Mouse (Mus musculus) MEL (cell line): ENCODE data around the gene Fam19a3. TPM values are rescaled to one million over a fixed set of nuclear protein-coding genes. Genes with fewer than 3 reads are reported as not detected.

ENCODE experiments used
- DNase-seq: peaks from one replicate; pipeline ENCODE4 v3.0.0; 2011; ENCODE audit warnings: low read depth, low spot score
- H3K27ac ChIP-seq: 2 replicates; pipeline ENCODE4 v1.5.1; 2012; ENCODE audit warnings: low read depth, mild to moderate bottlenecking, control low read depth, low read length, moderate library complexity; ENCODE audit not compliant: control insufficient read depth
- H3K27me3 ChIP-seq, 2 experiments: fragments of 150-350 bp in 1 of 2; sonication (generic) in 1 of 2; 2 replicates each; pipeline ENCODE4 v1.6.1; 2012; ENCODE audit warnings: low read length in 2 of 2, mild to moderate bottlenecking in 2 of 2, improper control_type of control experiment in 1 of 2, moderate library complexity in 1 of 2; ENCODE audit not compliant: insufficient read depth in 2 of 2, control insufficient read depth in 1 of 2
- H3K36me3 ChIP-seq, 2 experiments: 2 replicates each; pipeline ENCODE4 v1.6.1; 2012 to 2014; ENCODE audit warnings: low read length in 2 of 2, improper control_type of control experiment in 1 of 2, inconsistent platforms in 1 of 2, mild to moderate bottlenecking in 1 of 2; ENCODE audit not compliant: insufficient read depth in 2 of 2, control insufficient read depth in 1 of 2
- H3K4me1 ChIP-seq, 2 experiments: fragments of 150-350 bp in 1 of 2; sonication (generic) in 1 of 2; 2 replicates each; pipeline ENCODE4 v1.6.1; 2012; ENCODE audit warnings: low read length in 2 of 2, improper control_type of control experiment in 1 of 2, mild to moderate bottlenecking in 1 of 2; ENCODE audit not compliant: insufficient read depth in 2 of 2, control insufficient read depth in 1 of 2
- H3K4me3 ChIP-seq, 2 experiments: fragments of 150-350 bp in 1 of 2; sonication (generic) in 1 of 2; 2 replicates each; pipeline ENCODE4 v1.5.1; 2012; ENCODE audit warnings: low read depth in 2 of 2, low read length in 2 of 2, mild to moderate bottlenecking in 2 of 2, moderate library complexity in 2 of 2, control low read depth in 1 of 2, improper control_type of control experiment in 1 of 2; ENCODE audit not compliant: control insufficient read depth in 1 of 2, insufficient read depth in 1 of 2
- H3K79me2 ChIP-seq: 2 replicates; pipeline ENCODE4 v1.6.1; 2012; ENCODE audit warnings: mild to moderate bottlenecking, low read length, moderate library complexity; ENCODE audit not compliant: control insufficient read depth, poor library complexity, insufficient read depth
- H3K9ac ChIP-seq: 2 replicates; pipeline ENCODE4 v1.6.1; 2012; ENCODE audit warnings: low read depth, mild to moderate bottlenecking, control low read depth, low read length, moderate library complexity; ENCODE audit not compliant: control insufficient read depth, poor library complexity, severe bottlenecking
- H3K9me3 ChIP-seq: fragments of 150-350 bp; sonication (generic); replicated peaks from 2 replicates; pipeline ENCODE4 v1.6.1; 2012; ENCODE audit warnings: mild to moderate bottlenecking, low read length, improper control_type of control experiment, moderate library complexity; ENCODE audit not compliant: insufficient read depth
- CHD2 ChIP-seq: IDR thresholded peaks from 2 replicates; pipeline ENCODE4 v1.6.1; 2011; ENCODE audit warnings: low read length, improper control_type of control experiment
- ELF1 ChIP-seq: IDR thresholded peaks from 2 replicates; pipeline ENCODE4 v1.6.1; 2014; ENCODE audit warnings: low read depth, mild to moderate bottlenecking, inconsistent platforms, low read length, improper control_type of control experiment, moderate library complexity
- EP300 ChIP-seq, 2 experiments: IDR thresholded peaks; 2 replicates each; pipeline ENCODE4 v1.6.1; 2011; ENCODE audit warnings: improper control_type of control experiment in 2 of 2, low read length in 2 of 2, low read depth in 1 of 2, mild to moderate bottlenecking in 1 of 2
- ETS1 ChIP-seq: IDR thresholded peaks from 2 replicates; pipeline ENCODE4 v1.6.1; 2012; ENCODE audit warnings: low read depth, mild to moderate bottlenecking, inconsistent platforms, low read length, improper control_type of control experiment, moderate library complexity
- GABPA ChIP-seq: IDR thresholded peaks from 2 replicates; pipeline ENCODE4 v1.6.1; 2012; ENCODE audit warnings: low read depth, mild to moderate bottlenecking, inconsistent platforms, low read length, improper control_type of control experiment, moderate library complexity
- GATA1 ChIP-seq: IDR thresholded peaks from 2 replicates; pipeline ENCODE4 v1.6.1; 2011; ENCODE audit warnings: low read depth, low read length, improper control_type of control experiment
- KAT2A ChIP-seq: conservative IDR thresholded peaks from 2 replicates; pipeline ENCODE4 v1.6.1; 2012; ENCODE audit warnings: low read depth, low read length, improper control_type of control experiment, inconsistent platforms
- MAZ ChIP-seq: IDR thresholded peaks from 2 replicates; pipeline ENCODE4 v1.6.1; 2012; ENCODE audit warnings: low read depth, mild to moderate bottlenecking, inconsistent platforms, low read length, improper control_type of control experiment
- MXI1 ChIP-seq: IDR thresholded peaks from 2 replicates; pipeline ENCODE4 v1.6.1; 2011; ENCODE audit warnings: mild to moderate bottlenecking, low read depth, low read length, improper control_type of control experiment
- MYB ChIP-seq: IDR thresholded peaks from 2 replicates; pipeline ENCODE4 v1.6.1; 2011; ENCODE audit warnings: mild to moderate bottlenecking, low read depth, low read length, improper control_type of control experiment
- MYC ChIP-seq: IDR thresholded peaks from 2 replicates; pipeline ENCODE4 v1.6.1; 2011; ENCODE audit warnings: low read depth, mild to moderate bottlenecking, low read length, improper control_type of control experiment, moderate library complexity
- NELFE ChIP-seq: IDR thresholded peaks from 2 replicates; pipeline ENCODE4 v1.6.1; 2011; ENCODE audit warnings: low read depth, low read length, improper control_type of control experiment
- NRF1 ChIP-seq: IDR thresholded peaks from 2 replicates; pipeline ENCODE4 v1.6.1; 2014; ENCODE audit warnings: low read depth, mild to moderate bottlenecking, inconsistent platforms, low read length, improper control_type of control experiment, moderate library complexity; ENCODE audit not compliant: poor library complexity, insufficient read depth, severe bottlenecking
- POLR2A ChIP-seq, 2 experiments: IDR thresholded peaks; 2 replicates each; pipeline ENCODE4 v1.6.1; 2011 to 2012; ENCODE audit warnings: low read length in 2 of 2, mild to moderate bottlenecking in 2 of 2, control low read depth in 1 of 2, improper control_type of control experiment in 1 of 2, low read depth in 1 of 2, moderate library complexity in 1 of 2; ENCODE audit not compliant: control insufficient read depth in 1 of 2, insufficient read depth in 1 of 2, poor library complexity in 1 of 2
- POLR2AphosphoS2 ChIP-seq: IDR thresholded peaks from 2 replicates; pipeline ENCODE4 v1.6.1; 2011; ENCODE audit warnings: low read length, improper control_type of control experiment
- POLR2AphosphoS5 ChIP-seq: IDR thresholded peaks from 2 replicates; pipeline ENCODE4 v1.6.1; 2012; ENCODE audit warnings: low read depth, borderline replicate concordance, mild to moderate bottlenecking, inconsistent platforms, low read length, moderate library complexity, mixed read lengths
- RCOR1 ChIP-seq: IDR thresholded peaks from 2 replicates; pipeline ENCODE4 v1.6.1; 2012; ENCODE audit warnings: low read depth, mild to moderate bottlenecking, inconsistent platforms, low read length, improper control_type of control experiment
- SIN3A ChIP-seq: IDR thresholded peaks from 2 replicates; pipeline ENCODE4 v1.6.1; 2012; ENCODE audit warnings: low read length, improper control_type of control experiment, inconsistent platforms
- TAL1 ChIP-seq: IDR thresholded peaks from 2 replicates; pipeline ENCODE4 v1.6.1; 2012; ENCODE audit warnings: mild to moderate bottlenecking, inconsistent platforms, low read length, moderate library complexity, mixed read lengths
- TBP ChIP-seq: IDR thresholded peaks from 2 replicates; pipeline ENCODE4 v1.8.0; 2011; ENCODE audit warnings: low read depth, low read length, improper control_type of control experiment
- TCF12 ChIP-seq: IDR thresholded peaks from 2 replicates; pipeline ENCODE4 v1.6.1; 2014; ENCODE audit warnings: low read depth, mild to moderate bottlenecking, inconsistent platforms, low read length, improper control_type of control experiment, moderate library complexity
- UBTF ChIP-seq: IDR thresholded peaks from 2 replicates; pipeline ENCODE4 v1.6.1; 2012; ENCODE audit warnings: low read depth, mild to moderate bottlenecking, inconsistent platforms, low read length, improper control_type of control experiment, moderate library complexity, borderline replicate concordance; ENCODE audit not compliant: insufficient read depth
- USF1 ChIP-seq: IDR thresholded peaks from 2 replicates; pipeline ENCODE4 v1.6.1; 2014; ENCODE audit warnings: low read depth, mild to moderate bottlenecking, inconsistent platforms, low read length, improper control_type of control experiment, moderate library complexity
- ZC3H11A ChIP-seq: IDR thresholded peaks from 2 replicates; pipeline ENCODE4 v1.6.1; 2012; ENCODE audit warnings: low read depth, mild to moderate bottlenecking, inconsistent platforms, low read length, improper control_type of control experiment
- ZNF384 ChIP-seq: IDR thresholded peaks from 2 replicates; pipeline ENCODE4 v1.6.1; 2012; ENCODE audit warnings: low read depth, mild to moderate bottlenecking, inconsistent platforms, low read length, improper control_type of control experiment
- polyA plus RNA-seq, 2 experiments: library from polyadenylated mRNA; stranded (reverse) in 1 of 2; unstranded in 1 of 2; fragments of >175 nt in 1 of 2; fragments of >200 nt in 1 of 2; gene quantifications; 2 replicates each; pipeline versions ENCODE4 v1.2.1 to v1.2.4; 2012; ENCODE audit warnings: low replicate concordance in 2 of 2, low read depth in 1 of 2; ENCODE audit not compliant: insufficient read length in 2 of 2, insufficient read depth in 1 of 2, missing spikeins in 1 of 2
- total RNA-seq: library from RNA; depleted of rRNA; stranded (reverse); fragments of 300-350 nt; gene quantifications from 2 replicates; pipeline ENCODE4 v1.2.3, GENCODE M21; 2012

Fam19a3 gene
- total and polyA plus RNA-seq, 3 experiments, result 0.03 TPM; not detected in 2

GRCm38 (mm10) chr3:104818749-104819134 lies 37.1 kb upstream of the Fam19a3 start:
- Histone ChIP-seq H3K79me2 (peaks cover 4% of the 10 kb centered on the region; the same call in 1 of the 2 replicates), H3K36me3 (peaks cover 0 to 12% of the 10 kb centered on the region in 2 experiments; a peak in 2 of 4 replicates), H3K27me3 (no peaks in the 10 kb centered on the region), H3K4me1 (peaks cover 0 to 8% of the 10 kb centered on the region in 2 experiments; a peak in 3 of 4 replicates), H3K9ac (peak overlapping the region; percentile 79), H3K4me3 (peak overlapping the region; percentile 82 to 95), H3K27ac (peak overlapping the region; percentile 80), H3K9me3 (no peaks in the 10 kb centered on the region)
- TF ChIP-seq ZC3H11A, result no peak
- no peak for TF ChIP-seq MAZ
- no peak for TF ChIP-seq TCF12
- peak; percentile 1; the same call in 1 of the 2 replicates for TF ChIP-seq RCOR1
- no peak for TF ChIP-seq ZNF384
- no peak for TF ChIP-seq TAL1
- no peak for TF ChIP-seq USF1
- DNase-seq, result no peak

GRCm38 (mm10) chr3:104817991-104818748 lies 36.5 kb upstream of the Fam19a3 start, which contains the start of gene Mov10:
Mov10 (minus strand) TSS chr3:104818563.
- Histone ChIP-seq H3K4me1 (peaks cover 0 to 8% of the 10 kb centered on the region in 2 experiments; a peak in 3 of 4 replicates), H3K36me3 (peaks cover 0 to 12% of the 10 kb centered on the region in 2 experiments; a peak in 2 of 4 replicates), H3K9me3 (no peaks in the 10 kb centered on the region), H3K27ac (peak within 1 kb of the TSS; percentile 80), H3K9ac (peak within 1 kb of the TSS; percentile 79), H3K27me3 (no peaks in the 10 kb centered on the region), H3K4me3 (peak within 1 kb of the TSS; percentile 82 to 95), H3K79me2 (peaks cover 4% of the 10 kb centered on the region; the same call in 1 of the 2 replicates)
- DNase-seq, result peak; percentile 91
- TF ChIP-seq TBP, result 0 out of 2 replicates have a peak, but pooled peaks have one; percentile 28
- no peak for TF ChIP-seq ZC3H11A
- TF ChIP-seq TAL1, result peak; percentile 69
- peak; percentile 58 for TF ChIP-seq ETS1
- peak; percentile 35 to 61; a peak in 2 of 4 replicates for TF ChIP-seq EP300 (IDR thresholded peaks at IDR 0.05; ENCODE audit: low read depth in 1 of 2, low read length in 2 of 2)
- TF ChIP-seq KAT2A, result no peak
- peak; percentile 32; the same call in 1 of the 2 replicates for TF ChIP-seq SIN3A
- TF ChIP-seq MXI1, result peak; percentile 60; the same call in 1 of the 2 replicates
- no peak for TF ChIP-seq MYC
- no peak for TF ChIP-seq ELF1
- peak; percentile 58 for TF ChIP-seq GATA1
- 0 out of 2 replicates have a peak, but pooled peaks have one; percentile 37 for TF ChIP-seq RCOR1
- no peak for TF ChIP-seq NRF1
- peak; percentile 88 for TF ChIP-seq MAZ
- TF ChIP-seq MYB, result no peak
- TF ChIP-seq NELFE, result peak; percentile 37
- peak; percentile 72 for TF ChIP-seq TCF12
- no peak for TF ChIP-seq GABPA
- peak; percentile 70; the same call in 1 of the 2 replicates for TF ChIP-seq POLR2AphosphoS2
- TF ChIP-seq CHD2, result no peak
- 0 out of 2 replicates have a peak, but pooled peaks have one; percentile 37 for TF ChIP-seq UBTF
- no peak for TF ChIP-seq POLR2AphosphoS5
- TF ChIP-seq ZNF384, result no peak
- peak; percentile 18 to 20; a peak in 1 of 4 replicates for TF ChIP-seq POLR2A (IDR thresholded peaks at IDR 0.05; ENCODE audit: control insufficient read depth in 1 of 2, insufficient read depth in 1 of 2, low read depth in 1 of 2, low read length in 2 of 2, poor library complexity in 1 of 2)
